Mouse (Mus musculus): ENCODE results near the gene Wdfy4.

GRCm38 (mm10) chr14:33072351-33072750 lies 113.0 kb downstream of the Wdfy4 start:
- TF ChIP-seq CTCF (IDR thresholded peaks at IDR 0.05 in 2 of 3, conservative IDR thresholded peaks at IDR 0.05 in 1 of 3; ENCODE audit: control insufficient read depth in 1 of 3, insufficient read depth in 1 of 3, low read depth in 2 of 3, low read length in 3 of 3, poor library complexity in 1 of 3, severe bottlenecking in 1 of 3), result no peak
- TF ChIP-seq GATA1 (IDR thresholded peaks at IDR 0.05; ENCODE audit: low read depth, low read length), result no peak
- TF ChIP-seq ZNF384 (IDR thresholded peaks at IDR 0.05; ENCODE audit: low read depth, low read length), result no peak
- TF ChIP-seq NELFE (IDR thresholded peaks at IDR 0.05; ENCODE audit: low read depth, low read length), result no peak
- TF ChIP-seq CHD1 (IDR thresholded peaks at IDR 0.05; ENCODE audit: low read depth, low read length), result no peak
- no peak for TF ChIP-seq MAX (IDR thresholded peaks at IDR 0.05; ENCODE audit: low read length)
